Comparison of ENCODE assay signal across 9 mouse cellular contexts in genomic region chr6:52239625-52240388, GRCm38 (mm10). TPM values are rescaled to one million over a fixed set of nuclear protein-coding genes. Genes with fewer than 3 reads are reported as not detected.
A peak's percentile ranks its signal among the peaks of the same experiment; 100 is the strongest.
DNase-seq lines count a peak whose midpoint lies in the region; ATAC-seq and TF ChIP-seq lines count a peak whose summit lies in the region.
"Had no signal": no experiment of that assay in that cellular context is flagged by ENCODE, and none has a peak within 500 bp of the region (broad histone marks: within the 10 kb centered on the region; RNA-seq: fewer than 3 reads in every experiment).

No protein-coding gene starts in this region.

- H3K9ac ChIP-seq in heart, embryonic 11.5 days (ENCODE audit: low read depth, low read length) = no peak overlapping the region
- peak overlapping the region; percentile 98 for H3K9ac ChIP-seq in kidney, postnatal 0 days (ENCODE audit: low read depth, low read length)

- 1% methylated on average over 30 of the region's 30 CpGs for WGBS in heart, embryonic 11.5 days (ENCODE audit: insufficient replicate concordance)
- WGBS in kidney, postnatal 0 days = under 1% methylated on average over 30 of the region's 30 CpGs

- no peaks in the 10 kb centered on the region for H3K4me1 ChIP-seq in heart, embryonic 11.5 days (ENCODE audit: control insufficient read depth, insufficient read depth, low read length)
- peaks cover 13% of the 10 kb centered on the region for H3K4me1 ChIP-seq in kidney, postnatal 0 days (replicated peaks; ENCODE audit: insufficient read depth, low read length)

- no peak overlapping the region for H3K27ac ChIP-seq in heart, embryonic 11.5 days (ENCODE audit: low read depth, low read length)
- peak overlapping the region; percentile 97 for H3K27ac ChIP-seq in kidney, postnatal 0 days

- TF ChIP-seq CTCF in kidney, postnatal 0 days (IDR thresholded peaks at IDR 0.05; ENCODE audit: low read depth) = no peak

- peak overlapping the region; percentile 22 for H3K4me2 ChIP-seq in heart, embryonic 11.5 days
- H3K4me2 ChIP-seq in kidney, postnatal 0 days (ENCODE audit: low read length) = peak overlapping the region; percentile 92

- intact Hi-C loops in left cerebral cortex, postnatal 4 days (cut with DNase I) = no loop called here

- H3K4me3 ChIP-seq in heart, embryonic 11.5 days (ENCODE audit: low read depth, low read length) = peak overlapping the region; percentile 15; the same call in 1 of the 2 replicates
- H3K4me3 ChIP-seq in kidney, postnatal 0 days (replicated peaks; ENCODE audit: low read depth, low read length) = peak overlapping the region; percentile 85

- DNase-seq in heart, adult 9 months (ENCODE audit: low spot score in 2 of 2) = no peak
- peak; percentile 18 for DNase-seq in thymus, postnatal 4 days
- DNase-seq in thymus, postnatal 0 days (ENCODE audit: low spot score) = no peak
- no peak for DNase-seq in kidney, postnatal 0 days (ENCODE audit: low spot score)
- DNase-seq in yolk sac, embryonic 10.5 days (ENCODE audit: low spot score) = peak; percentile 26
- no peak for DNase-seq in adrenal gland, postnatal 36 days
- DNase-seq in left cerebral cortex, postnatal 4 days = no peak
- DNase-seq: right cerebral cortex, postnatal 25 days had no signal

- H3K9me3 ChIP-seq in heart, embryonic 11.5 days (replicated peaks; ENCODE audit: control insufficient read depth, low read length) = no peaks in the 10 kb centered on the region
- no peaks in the 10 kb centered on the region for H3K9me3 ChIP-seq in kidney, postnatal 0 days (replicated peaks; ENCODE audit: low read length)

- no peak for ATAC-seq in heart, embryonic 11.5 days (replicated peaks; ENCODE audit: insufficient number of reproducible peaks, low FRiP score, low TSS enrichment)
- ATAC-seq in kidney, postnatal 0 days (replicated peaks; ENCODE audit: low FRiP score, low read depth) = no peak

- H3K36me3 ChIP-seq in heart, embryonic 11.5 days (ENCODE audit: control insufficient read depth, insufficient read depth, low read length) = no peaks in the 10 kb centered on the region
- no peaks in the 10 kb centered on the region for H3K36me3 ChIP-seq in kidney, postnatal 0 days (ENCODE audit: insufficient read depth, low read length)

- peaks cover 92% of the 10 kb centered on the region for H3K27me3 ChIP-seq in heart, embryonic 11.5 days (ENCODE audit: control insufficient read depth, insufficient read depth, low read length)
- H3K27me3 ChIP-seq in kidney, postnatal 0 days (ENCODE audit: insufficient read depth, low read length) = no peaks in the 10 kb centered on the region

RNA-seq across cellular contexts. Expression of gene Hoxa10, which starts 0.8 kb away (rescaled TPM):
- polyA plus RNA-seq in heart, embryonic 11.5 days (2014; fragmentation: Nextera tagmentation; extraction: Ambion mirVana) = 0.20 and 0.97 TPM in 2 replicates
- 0.08 and 0.19 TPM in 2 replicates for polyA plus RNA-seq in thymus, postnatal 0 days (2015; fragmentation: Nextera tagmentation; extraction: Ambion mirVana)
- polyA plus RNA-seq in kidney, postnatal 0 days (2015; fragmentation: Nextera tagmentation; extraction: Ambion mirVana) = 175 and 183 TPM in 2 replicates
- total RNA-seq in adrenal gland, postnatal 36 days (2021) = under 1 TPM; 0.20 to 0.30 TPM
- total RNA-seq in left cerebral cortex, postnatal 4 days (2021) = not detected

RNA-seq across cellular contexts. Expression of gene Hoxa11, which starts 5.8 kb away (rescaled TPM):
- not detected in 2 replicates for polyA plus RNA-seq in heart, embryonic 11.5 days (2014; fragmentation: Nextera tagmentation; extraction: Ambion mirVana)
- not detected in 2 replicates for polyA plus RNA-seq in thymus, postnatal 0 days (2015; fragmentation: Nextera tagmentation; extraction: Ambion mirVana)
- 24.7 and 27.7 TPM in 2 replicates for polyA plus RNA-seq in kidney, postnatal 0 days (2015; fragmentation: Nextera tagmentation; extraction: Ambion mirVana)
- not detected for total RNA-seq in adrenal gland, postnatal 36 days (2021)
- not detected for total RNA-seq in left cerebral cortex, postnatal 4 days (2021)

RNA-seq across cellular contexts. Expression of gene Hoxa9, which starts 8.9 kb away (rescaled TPM):
- polyA plus RNA-seq in heart, embryonic 11.5 days (2014; fragmentation: Nextera tagmentation; extraction: Ambion mirVana) = 0.13 and 0.29 TPM in 2 replicates
- 0.62 and 0.81 TPM in 2 replicates for polyA plus RNA-seq in thymus, postnatal 0 days (2015; fragmentation: Nextera tagmentation; extraction: Ambion mirVana)
- 57.3 and 57.8 TPM in 2 replicates for polyA plus RNA-seq in kidney, postnatal 0 days (2015; fragmentation: Nextera tagmentation; extraction: Ambion mirVana)
- total RNA-seq in adrenal gland, postnatal 36 days (2021) = 1 to 10 TPM in 1 of 2 experiments, under 1 TPM in 1; 0.56 to 1.3 TPM
- not detected for total RNA-seq in left cerebral cortex, postnatal 4 days (2021)

RNA-seq across cellular contexts. Expression of gene Hoxa7, which starts 18.2 kb away (rescaled TPM):
- polyA plus RNA-seq in heart, embryonic 11.5 days (2014; fragmentation: Nextera tagmentation; extraction: Ambion mirVana) = 0.49 TPM in 2 replicates
- 0.71 and 1.4 TPM in 2 replicates for polyA plus RNA-seq in thymus, postnatal 0 days (2015; fragmentation: Nextera tagmentation; extraction: Ambion mirVana)
- 29.7 and 31.7 TPM in 2 replicates for polyA plus RNA-seq in kidney, postnatal 0 days (2015; fragmentation: Nextera tagmentation; extraction: Ambion mirVana)
- total RNA-seq in adrenal gland, postnatal 36 days (2021) = 10 to 100 TPM; 19.1 to 20.1 TPM
- not detected for total RNA-seq in left cerebral cortex, postnatal 4 days (2021)

RNA-seq across cellular contexts. Expression of gene Hoxa13, which starts 20.9 kb away (rescaled TPM):
- 0.20 TPM in 1 of 2 replicates, not detected in the other for polyA plus RNA-seq in heart, embryonic 11.5 days (2014; fragmentation: Nextera tagmentation; extraction: Ambion mirVana)
- not detected in 2 replicates for polyA plus RNA-seq in thymus, postnatal 0 days (2015; fragmentation: Nextera tagmentation; extraction: Ambion mirVana)
- polyA plus RNA-seq in kidney, postnatal 0 days (2015; fragmentation: Nextera tagmentation; extraction: Ambion mirVana) = not detected in 2 replicates
- total RNA-seq in adrenal gland, postnatal 36 days (2021) = not detected
- not detected for total RNA-seq in left cerebral cortex, postnatal 4 days (2021)

Comparison
In these comparisons a context has a peak if more than half of its experiments do, and no peak if none do; other contexts are left out.
1. DNase-seq: peak in thymus, postnatal 4 days (single experiment) and yolk sac, embryonic 10.5 days (single experiment); none in heart, adult 9 months (0 of 2), thymus, postnatal 0 days (single experiment), kidney, postnatal 0 days (single experiment), adrenal gland, postnatal 36 days (0 of 2) and left cerebral cortex, postnatal 4 days (single experiment).
2. RNA of gene Hoxa10, which starts 0.8 kb away (polyA plus RNA-seq): 175 to 183 TPM in kidney, postnatal 0 days; 0.20 to 0.97 TPM in heart, embryonic 11.5 days and 0.08 to 0.19 TPM in thymus, postnatal 0 days; every median in the first group is over 10 times any median in the second.
3. RNA of gene Hoxa11, which starts 5.8 kb away (polyA plus RNA-seq): 24.7 to 27.7 TPM in kidney, postnatal 0 days; not detected in heart, embryonic 11.5 days and not detected in thymus, postnatal 0 days; every median in the first group is over 10 times any median in the second.
4. RNA of gene Hoxa9, which starts 8.9 kb away (polyA plus RNA-seq): 57.3 to 57.8 TPM in kidney, postnatal 0 days; 0.62 to 0.81 TPM in thymus, postnatal 0 days and 0.13 to 0.29 TPM in heart, embryonic 11.5 days; every median in the first group is over 10 times any median in the second.